Mouse (Mus musculus) neural tube, embryonic 11.5 days (tissue): ENCODE measurements around the gene Rprd2. TPM values are rescaled to one million over a fixed set of nuclear protein-coding genes. Genes with fewer than 3 reads are reported as not detected.

ENCODE experiments used
- ATAC-seq: fragments of 200-750 bp; cut with Nextera tagmentation; 2 replicates; pipeline ENCODE4 v1.8.0; 2017; ENCODE audit warnings: moderate number of reproducible peaks, mild to moderate bottlenecking, moderate TSS enrichment, moderate library complexity; ENCODE audit not compliant: insufficient read depth, low FRiP score, low TSS enrichment
- DNase-seq: peaks from one replicate; pipeline ENCODE4 v3.0.0-alpha.2; 2015; ENCODE audit warnings: low spot score
- H3K27ac ChIP-seq: fragments of 300-500 bp; sonication (generic); 2 replicates; pipeline ENCODE4 v1.5.1; 2014; ENCODE audit warnings: low read depth, mild to moderate bottlenecking, low read length
- H3K27me3 ChIP-seq: fragments of 300-500 bp; sonication (generic); 2 replicates; pipeline ENCODE4 v1.6.1; 2014; ENCODE audit warnings: mild to moderate bottlenecking, low read length, mixed read lengths; ENCODE audit not compliant: control insufficient read depth, insufficient read depth
- H3K36me3 ChIP-seq: fragments of 300-500 bp; sonication (generic); 2 replicates; pipeline ENCODE4 v1.6.1; 2014; ENCODE audit warnings: mild to moderate bottlenecking, low read length, moderate library complexity, mixed read lengths; ENCODE audit not compliant: control insufficient read depth, insufficient read depth
- H3K4me1 ChIP-seq: fragments of 300-500 bp; sonication (generic); 2 replicates; pipeline ENCODE4 v1.6.1; 2014; ENCODE audit warnings: low read length, mixed read lengths; ENCODE audit not compliant: control insufficient read depth, insufficient read depth
- H3K4me2 ChIP-seq: fragments of 300-500 bp; sonication (generic); 2 replicates; pipeline ENCODE4 v1.6.1; 2014; ENCODE audit warnings: low read depth, mild to moderate bottlenecking, moderate library complexity
- H3K4me3 ChIP-seq: fragments of 300-500 bp; sonication (generic); 2 replicates; pipeline ENCODE4 v1.5.1; 2014; ENCODE audit warnings: low read depth, low read length
- H3K9ac ChIP-seq: fragments of 300-500 bp; sonication (generic); 2 replicates; pipeline ENCODE4 v1.6.1; 2014; ENCODE audit warnings: mild to moderate bottlenecking, low read length
- H3K9me3 ChIP-seq: fragments of 300-500 bp; sonication (generic); 2 replicates; pipeline ENCODE4 v1.6.1; 2016; ENCODE audit warnings: low read length; ENCODE audit not compliant: control insufficient read depth
- WGBS: fragments of 180-500 bp; shearing (Covaris S2); extraction: QIAGEN DNeasy Blood & Tissue Kit; methylation state at CpG from one replicate; pipeline ENCODE4 v1.1.7; 2014; 5-methylcytosine and 5-hydroxymethylcytosine counted together
- microRNA-seq: library from miRNA; unstranded; fragments of <30 nt; microRNA quantifications from one replicate; pipeline ENCODE4, GENCODE M21; 2016
- polyA plus RNA-seq: library from polyadenylated mRNA; unstranded; fragments of >200 nt; fragmentation: Nextera tagmentation; extraction: Ambion mirVana; gene quantifications from 2 replicates; pipeline ENCODE4 v1.2.1, GENCODE M21; 2014

Gene Rprd2
- polyA plus RNA-seq, 1 experiment from 2014 or later = 21.6 TPM

DNA sequence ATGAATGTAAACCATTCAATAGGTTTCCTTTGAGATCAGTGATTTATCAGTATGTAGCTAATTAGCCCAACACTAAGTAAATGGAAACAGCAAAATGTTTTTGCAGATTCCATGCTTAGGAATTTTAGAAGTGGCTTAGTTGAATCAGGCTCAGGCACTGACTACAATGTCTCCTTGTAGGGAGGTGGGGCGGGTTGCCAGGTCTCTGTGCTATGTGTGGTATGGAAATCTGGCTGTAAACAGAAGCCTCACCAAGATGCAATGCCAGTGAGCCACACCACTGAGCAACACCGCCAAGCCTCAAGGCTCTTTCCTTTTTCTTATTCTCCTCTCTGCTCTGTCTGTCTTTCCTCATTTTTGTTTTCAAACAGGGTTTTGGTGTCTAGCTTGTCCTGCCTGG is 89.8 kb downstream of the Rprd2 start:
- H3K4me2 ChIP-seq = no peak overlapping the region
- H3K36me3 ChIP-seq = no peaks in the 10 kb centered on the region
- no peak overlapping the region for H3K27ac ChIP-seq
- no peak overlapping the region for H3K9ac ChIP-seq
- H3K4me3 ChIP-seq = no peak overlapping the region
- no peaks in the 10 kb centered on the region for H3K9me3 ChIP-seq
- H3K27me3 ChIP-seq = no peaks in the 10 kb centered on the region
- ATAC-seq (no peak), DNase-seq (no peak)
- 79% methylated on average over 2 of the region's 2 CpGs for WGBS
- H3K4me1 ChIP-seq = no peaks in the 10 kb centered on the region

DNA sequence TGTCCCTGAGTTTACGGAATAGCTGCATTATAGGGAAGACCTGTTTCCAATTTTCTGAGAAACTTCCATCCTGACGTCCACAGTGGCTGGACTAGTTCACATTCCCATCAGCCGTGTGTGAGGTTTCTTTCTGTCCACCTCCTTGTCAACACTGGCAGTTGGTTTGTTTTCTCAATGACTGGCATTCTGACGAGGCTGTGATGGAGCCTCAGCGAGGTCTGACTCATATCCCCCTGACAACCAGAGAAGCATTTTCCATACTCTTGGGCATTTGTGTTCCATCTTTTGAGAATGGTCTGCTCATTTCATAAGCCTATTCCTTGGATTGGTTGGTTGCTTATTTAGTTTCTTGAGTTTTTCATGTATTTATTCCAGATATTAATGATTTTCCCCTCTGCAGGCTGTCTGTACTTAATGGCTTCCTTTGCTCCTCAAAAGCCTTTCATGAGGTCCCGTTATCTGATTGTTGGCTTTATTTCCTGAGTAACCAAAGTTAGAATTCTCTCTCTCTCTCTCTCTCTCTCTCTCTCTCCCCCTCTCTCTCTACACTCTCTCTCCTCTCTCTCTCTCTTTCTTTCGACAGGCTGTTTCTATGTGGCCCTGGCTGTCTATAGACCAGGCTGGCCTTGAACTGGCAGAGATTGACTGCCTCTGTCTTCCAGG is 91.8 kb downstream of the Rprd2 start:
- H3K36me3 ChIP-seq = no peaks in the 10 kb centered on the region
- 78% methylated on average over 7 of the region's 7 CpGs for WGBS
- H3K4me1 ChIP-seq = no peaks in the 10 kb centered on the region
- H3K4me3 ChIP-seq = no peak overlapping the region
- no peak overlapping the region for H3K27ac ChIP-seq
- no peak overlapping the region for H3K4me2 ChIP-seq
- ATAC-seq (no peak), DNase-seq (no peak)
- no peaks in the 10 kb centered on the region for H3K9me3 ChIP-seq
- no peaks in the 10 kb centered on the region for H3K27me3 ChIP-seq
- H3K9ac ChIP-seq = no peak overlapping the region

DNA sequence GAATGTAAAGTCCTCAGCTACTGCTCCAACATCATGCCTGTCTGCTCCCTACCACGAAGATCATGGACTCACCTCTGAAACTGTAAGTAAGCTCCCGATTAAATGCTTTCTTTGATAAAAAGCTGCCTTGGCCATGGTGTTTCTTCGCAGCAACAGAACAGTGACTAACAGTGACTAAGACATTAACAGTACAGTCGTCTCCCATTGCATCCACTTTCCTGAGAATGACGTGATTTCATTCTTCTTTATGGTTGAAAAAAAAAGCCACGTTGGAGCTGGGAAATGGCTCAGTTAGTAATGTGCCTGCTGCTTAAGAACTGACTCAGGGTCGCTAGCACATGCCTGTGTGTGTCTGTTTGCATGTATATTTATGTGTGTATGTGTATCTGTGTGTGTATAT is 92.8 kb downstream of the Rprd2 start:
- Histone ChIP-seq H3K36me3 (no peaks in the 10 kb centered on the region), H3K4me3 (no peak overlapping the region), H3K4me2 (no peak overlapping the region), H3K27ac (no peak overlapping the region), H3K4me1 (no peaks in the 10 kb centered on the region), H3K9ac (no peak overlapping the region), H3K9me3 (no peaks in the 10 kb centered on the region), H3K27me3 (no peaks in the 10 kb centered on the region)
- WGBS = 86% methylated on average over 7 of the region's 7 CpGs
- no peak for DNase-seq
- no peak for ATAC-seq

DNA sequence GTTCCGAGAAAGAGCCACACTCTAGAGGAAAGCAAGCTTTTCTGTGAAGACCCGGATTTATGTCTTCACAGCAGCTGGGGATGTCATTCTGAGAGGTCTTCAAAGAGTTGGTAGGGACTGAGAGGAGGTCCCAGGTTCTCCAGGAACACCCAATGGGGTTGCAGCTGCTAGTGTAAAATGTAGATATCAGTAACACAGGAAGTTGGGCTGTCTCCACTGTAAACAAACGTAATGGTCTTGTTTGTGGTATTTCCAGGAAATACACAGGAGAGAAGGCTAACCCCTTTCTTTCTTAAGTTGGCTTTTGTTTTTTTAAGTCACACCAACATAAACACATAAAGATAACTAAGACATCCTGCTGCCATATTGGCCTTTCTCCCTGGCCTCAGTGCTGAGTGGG is 96.3 kb downstream of the Rprd2 start:
- Histone ChIP-seq H3K27ac (no peak overlapping the region), H3K27me3 (no peaks in the 10 kb centered on the region), H3K9me3 (no peaks in the 10 kb centered on the region), H3K4me2 (no peak overlapping the region), H3K9ac (no peak overlapping the region), H3K4me1 (no peaks in the 10 kb centered on the region), H3K36me3 (no peaks in the 10 kb centered on the region), H3K4me3 (no peak overlapping the region)
- WGBS = 64% methylated on average over 3 of the region's 3 CpGs
- ATAC-seq (no peak), DNase-seq (no peak)

DNA sequence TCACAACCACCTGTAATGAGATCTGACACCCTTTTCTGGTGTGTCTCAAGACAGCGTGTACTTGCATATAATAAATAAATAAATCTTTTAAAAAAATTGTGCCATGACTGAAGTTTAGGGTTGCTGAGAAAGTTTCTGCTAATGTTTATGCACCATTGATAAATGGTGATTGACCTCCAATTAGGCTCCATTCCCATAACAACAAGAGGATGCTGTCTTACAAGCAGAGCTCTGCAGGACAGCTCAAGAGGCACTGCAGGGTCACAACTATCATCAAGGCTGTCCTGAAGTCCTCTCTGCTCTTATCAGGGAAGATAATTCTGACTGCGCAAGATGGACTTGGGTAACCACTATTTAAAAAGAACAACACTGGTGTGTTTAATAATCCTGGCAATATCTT is 100.5 kb downstream of the Rprd2 start:
- DNase-seq (no peak), ATAC-seq (no peak)
- H3K4me3 ChIP-seq = no peak overlapping the region
- no peak overlapping the region for H3K9ac ChIP-seq
- H3K9me3 ChIP-seq = no peaks in the 10 kb centered on the region
- WGBS = 81% methylated on average over 2 of the region's 2 CpGs
- H3K36me3 ChIP-seq = no peaks in the 10 kb centered on the region
- H3K4me1 ChIP-seq = no peaks in the 10 kb centered on the region
- no peak overlapping the region for H3K4me2 ChIP-seq
- H3K27me3 ChIP-seq = no peaks in the 10 kb centered on the region
- H3K27ac ChIP-seq = no peak overlapping the region

DNA sequence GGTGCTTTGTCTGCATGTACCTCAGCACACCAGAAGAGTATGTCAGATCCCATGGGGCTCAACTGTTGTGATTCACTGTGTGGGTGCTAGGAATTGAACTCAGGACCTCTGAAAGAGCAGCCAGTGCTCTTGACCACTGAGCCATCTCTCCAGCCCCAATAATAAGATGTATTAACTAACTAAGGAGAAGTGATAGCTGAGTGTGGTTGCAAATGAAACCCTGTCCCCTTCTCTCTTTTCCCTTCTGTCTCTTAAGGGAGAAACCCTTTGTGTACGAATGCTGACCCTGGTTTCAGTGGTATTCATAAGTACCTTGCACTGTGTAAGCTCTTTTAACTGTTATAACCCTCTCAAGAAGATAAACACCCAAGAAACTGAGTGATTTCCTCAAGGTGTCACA is 102.6 kb downstream of the Rprd2 start:
- Histone ChIP-seq H3K27me3 (no peaks in the 10 kb centered on the region), H3K9ac (no peak overlapping the region), H3K27ac (no peak overlapping the region), H3K36me3 (no peaks in the 10 kb centered on the region), H3K4me3 (no peak overlapping the region), H3K9me3 (no peaks in the 10 kb centered on the region), H3K4me2 (no peak overlapping the region), H3K4me1 (no peaks in the 10 kb centered on the region)
- DNase-seq = no peak
- 84% methylated on average over 1 of the region's 1 CpGs for WGBS
- ATAC-seq = no peak

Small RNA genes within 50 kb of the gene (microRNA-seq; reads per million reads assigned to microRNA genes)
- gene Mir7014 = not detected

Other genes with a start within 250 kb of the Rprd2 start
- 41.2 and 41.5 TPM in 2 replicates for gene Golph3l, start 229.9 kb downstream of the Rprd2 start, polyA plus RNA-seq
- gene Ensa, start 193.9 kb downstream of the Rprd2 start, polyA plus RNA-seq = 84.4 TPM in 2 replicates
- 75.7 and 79.4 TPM in 2 replicates for gene Mcl1, start 160.1 kb downstream of the Rprd2 start, polyA plus RNA-seq
- 0.42 and 0.82 TPM in 2 replicates for gene Adamtsl4, start 130.9 kb downstream of the Rprd2 start, polyA plus RNA-seq
- 20.5 and 21.5 TPM in 2 replicates for gene Ecm1, start 79.3 kb downstream of the Rprd2 start, polyA plus RNA-seq
- gene Tars2, start 58.7 kb downstream of the Rprd2 start, polyA plus RNA-seq = 46.8 and 56.5 TPM in 2 replicates
- gene Prpf3, start 37.0 kb upstream of the Rprd2 start, polyA plus RNA-seq = 65.9 and 69.6 TPM in 2 replicates
- 347 and 348 TPM in 2 replicates for gene Mrps21, start 52.7 kb upstream of the Rprd2 start, polyA plus RNA-seq
- gene Ciart, start 63.4 kb upstream of the Rprd2 start, polyA plus RNA-seq = 3.3 and 5.0 TPM in 2 replicates
- 10.8 and 14.6 TPM in 2 replicates for gene BC028528, start 73.1 kb upstream of the Rprd2 start, polyA plus RNA-seq
- gene Aph1a, start 75.1 kb upstream of the Rprd2 start, polyA plus RNA-seq = 35.9 and 36.2 TPM in 2 replicates
- 35.7 and 36.5 TPM in 2 replicates for gene Car14, start 85.8 kb upstream of the Rprd2 start, polyA plus RNA-seq
- 119 and 131 TPM in 2 replicates for gene Anp32e, start 110.4 kb upstream of the Rprd2 start, polyA plus RNA-seq
- gene Plekho1, start 177.1 kb upstream of the Rprd2 start, polyA plus RNA-seq = 72.8 and 79.5 TPM in 2 replicates
- 31.0 and 32.2 TPM in 2 replicates for gene Vps45, start 239.6 kb upstream of the Rprd2 start, polyA plus RNA-seq